Mouse (Mus musculus): ENCODE data around the gene Irgq. TPM values are rescaled to one million over a fixed set of nuclear protein-coding genes. Genes with fewer than 3 reads are reported as not detected.

The Irgq gene
- polyA plus RNA-seq, 1 experiment from 2014 or later = 2.8 TPM

GRCm38 (mm10) chr7:24584876-24585275 is 54.4 kb downstream of the Irgq start:
- no peak overlapping the region for H3K4me2 ChIP-seq
- no peak overlapping the region for H3K27ac ChIP-seq
- no peak overlapping the region for H3K9ac ChIP-seq
- 82% methylated on average over 6 of the region's 6 CpGs for WGBS (ENCODE audit: insufficient replicate concordance)
- H3K9me3 ChIP-seq (replicated peaks) = 0 out of 2 replicates have a peak, but pooled peaks cover 3% of the 10 kb centered on the region
- no peaks in the 10 kb centered on the region for H3K36me3 ChIP-seq
- H3K4me1 ChIP-seq = peaks cover 21% of the 10 kb centered on the region
- no peak for ATAC-seq
- no peak overlapping the region for H3K4me3 ChIP-seq
- H3K27me3 ChIP-seq (replicated peaks) = peaks cover 44% of the 10 kb centered on the region

- H3K4me1 ChIP-seq = peaks cover 30% of the 10 kb centered on the region
- no peak overlapping the region for H3K27ac ChIP-seq
- no peak overlapping the region for H3K4me2 ChIP-seq
- H3K27me3 ChIP-seq (replicated peaks) = peaks cover 44% of the 10 kb centered on the region
- H3K9me3 ChIP-seq (replicated peaks) = 0 out of 2 replicates have a peak, but pooled peaks cover 3% of the 10 kb centered on the region
- WGBS (ENCODE audit: insufficient replicate concordance) = 39% methylated on average over 16 of the region's 16 CpGs
- H3K4me3 ChIP-seq = no peak overlapping the region
- ATAC-seq = no peak
- no peak overlapping the region for H3K9ac ChIP-seq
- H3K36me3 ChIP-seq = no peaks in the 10 kb centered on the region
These were observed 55.5 kb downstream of the Irgq start for GRCm38 (mm10) chr7:24585995-24586394.

- Histone ChIP-seq H3K27me3 (replicated peaks) (peaks cover 44% of the 10 kb centered on the region), H3K4me3 (peak overlapping the region; percentile 52), H3K9ac (no peak overlapping the region), H3K36me3 (no peaks in the 10 kb centered on the region), H3K9me3 (replicated peaks) (0 out of 2 replicates have a peak, but pooled peaks cover 3% of the 10 kb centered on the region), H3K4me1 (peaks cover 39% of the 10 kb centered on the region), H3K27ac (no peak overlapping the region), H3K4me2 (peak overlapping the region; percentile 78)
- WGBS (ENCODE audit: insufficient replicate concordance) = 7% methylated on average over 8 of the region's 8 CpGs
- ATAC-seq = peak; percentile 78
These were observed 56.3 kb downstream of the Irgq start for GRCm38 (mm10) chr7:24586828-24587227.

GRCm38 (mm10) chr7:24587330-24588105 is 57.0 kb downstream of the Irgq start, which contains the start of the genes Ethe1 and Zfp575:
Gene Ethe1, plus strand, starts transcription at chr7:24587543.
Gene Zfp575, minus strand, starts transcription at chr7:24587641.
- Histone ChIP-seq H3K9me3 (replicated peaks) (0 out of 2 replicates have a peak, but pooled peaks cover 3% of the 10 kb centered on the region), H3K4me1 (peaks cover 45% of the 10 kb centered on the region), H3K9ac (peak within 1 kb of the TSS; percentile 50; the same call in 1 of the 2 replicates), H3K4me3 (peak within 1 kb of the TSS; percentile 52), H3K36me3 (no peaks in the 10 kb centered on the region), H3K4me2 (peak within 1 kb of the TSS; percentile 78), H3K27ac (no peak within 1 kb of the TSS), H3K27me3 (replicated peaks) (peaks cover 44% of the 10 kb centered on the region)
- peak; percentile 13 for ATAC-seq
- WGBS (ENCODE audit: insufficient replicate concordance) = 9% methylated on average over 30 of the region's 30 CpGs

Other genes starting within 250 kb of the Irgq start
- gene Zfp61, start 229.5 kb upstream of the Irgq start, polyA plus RNA-seq (2016; fragmentation: Nextera tagmentation; extraction: Ambion mirVana) = 7.1 and 7.7 TPM in 2 replicates
- 3.0 and 3.6 TPM in 2 replicates for gene Zfp94, start 214.0 kb upstream of the Irgq start, polyA plus RNA-seq (2016; fragmentation: Nextera tagmentation; extraction: Ambion mirVana)
- gene Tescl, start 196.8 kb upstream of the Irgq start, polyA plus RNA-seq (2016; fragmentation: Nextera tagmentation; extraction: Ambion mirVana) = not detected in 2 replicates
- not detected in 2 replicates for gene Lypd5, start 181.5 kb upstream of the Irgq start, polyA plus RNA-seq (2016; fragmentation: Nextera tagmentation; extraction: Ambion mirVana)
- 159 and 161 TPM in 2 replicates for gene Kcnn4, start 160.4 kb upstream of the Irgq start, polyA plus RNA-seq (2016; fragmentation: Nextera tagmentation; extraction: Ambion mirVana)
- 22.9 and 23.5 TPM in 2 replicates for gene Smg9, start 131.1 kb upstream of the Irgq start, polyA plus RNA-seq (2016; fragmentation: Nextera tagmentation; extraction: Ambion mirVana)
- not detected in 2 replicates for gene Irgc1, start 78.4 kb upstream of the Irgq start, polyA plus RNA-seq (2016; fragmentation: Nextera tagmentation; extraction: Ambion mirVana)
- 2.6 and 2.8 TPM in 2 replicates for gene Plaur, start 68.2 kb upstream of the Irgq start, polyA plus RNA-seq (2016; fragmentation: Nextera tagmentation; extraction: Ambion mirVana)
- 0.28 and 0.35 TPM in 2 replicates for gene Cadm4, start 48.7 kb upstream of the Irgq start, polyA plus RNA-seq (2016; fragmentation: Nextera tagmentation; extraction: Ambion mirVana)
- 12.4 and 14.2 TPM in 2 replicates for gene Zfp428, start 23.7 kb upstream of the Irgq start, polyA plus RNA-seq (2016; fragmentation: Nextera tagmentation; extraction: Ambion mirVana)
- gene AC161166.1, start 18.2 kb upstream of the Irgq start, polyA plus RNA-seq (2016; fragmentation: Nextera tagmentation; extraction: Ambion mirVana) = 0.20 and 0.24 TPM in 2 replicates
- not detected in 2 replicates for gene Pinlyp, start 15.4 kb downstream of the Irgq start, polyA plus RNA-seq (2016; fragmentation: Nextera tagmentation; extraction: Ambion mirVana)
- 61.5 and 63.0 TPM in 2 replicates for gene Xrcc1, start 15.6 kb downstream of the Irgq start, polyA plus RNA-seq (2016; fragmentation: Nextera tagmentation; extraction: Ambion mirVana)
- gene Ethe1, start 56.9 kb downstream of the Irgq start, polyA plus RNA-seq (2016; fragmentation: Nextera tagmentation; extraction: Ambion mirVana) = 15.1 and 17.0 TPM in 2 replicates
- gene Zfp575, start 57.0 kb downstream of the Irgq start, polyA plus RNA-seq (2016; fragmentation: Nextera tagmentation; extraction: Ambion mirVana) = 0.41 and 0.57 TPM in 2 replicates
- gene Phldb3, start 80.1 kb downstream of the Irgq start, polyA plus RNA-seq (2016; fragmentation: Nextera tagmentation; extraction: Ambion mirVana) = 0.08 and 0.22 TPM in 2 replicates
- not detected in 2 replicates for gene Lypd3, start 105.9 kb downstream of the Irgq start, polyA plus RNA-seq (2016; fragmentation: Nextera tagmentation; extraction: Ambion mirVana)
- gene Tex101, start 146.0 kb downstream of the Irgq start, polyA plus RNA-seq (2016; fragmentation: Nextera tagmentation; extraction: Ambion mirVana) = not detected in 2 replicates
- gene BC049730, start 178.6 kb downstream of the Irgq start, polyA plus RNA-seq (2016; fragmentation: Nextera tagmentation; extraction: Ambion mirVana) = not detected in 2 replicates
- gene Gm4763, start 196.2 kb downstream of the Irgq start, polyA plus RNA-seq (2016; fragmentation: Nextera tagmentation; extraction: Ambion mirVana) = not detected in 2 replicates
- 0.55 and 0.93 TPM in 2 replicates for gene Cd177, start 229.6 kb downstream of the Irgq start, polyA plus RNA-seq (2016; fragmentation: Nextera tagmentation; extraction: Ambion mirVana)
- gene Ceacam10, start 246.5 kb downstream of the Irgq start, polyA plus RNA-seq (2016; fragmentation: Nextera tagmentation; extraction: Ambion mirVana) = 0.30 and 0.42 TPM in 2 replicates